24 mouse cellular contexts compared by ENCODE assay signal in the genomic region with DNA sequence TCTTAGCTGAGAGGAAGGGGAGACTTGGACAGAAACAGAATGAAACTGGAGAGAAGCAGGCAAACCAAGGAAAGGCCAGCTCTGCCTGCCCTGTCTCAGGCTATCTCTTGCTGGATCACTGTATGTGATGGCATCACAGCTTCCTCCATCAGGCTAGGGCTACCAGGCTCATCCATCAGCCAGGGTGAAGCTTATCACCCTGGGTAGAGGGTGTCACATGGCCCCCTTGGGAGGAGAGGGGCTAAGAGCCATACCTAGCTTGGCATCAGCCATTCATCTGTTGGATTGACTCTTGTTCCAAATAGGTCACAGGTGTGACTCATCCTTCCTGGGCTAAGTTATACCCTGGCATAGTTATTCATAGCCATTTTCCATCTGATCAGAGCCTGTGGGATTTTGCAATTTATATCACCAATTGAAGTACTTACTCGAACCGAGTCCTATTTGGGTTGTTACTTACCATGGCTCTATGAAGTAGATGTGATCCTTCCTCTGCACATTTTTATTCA. TPM values are rescaled to one million over a fixed set of nuclear protein-coding genes. Genes with fewer than 3 reads are reported as not detected.
A peak's percentile ranks its signal among the peaks of the same experiment; 100 is the strongest.
DNase-seq lines count a peak whose midpoint lies in the region; ATAC-seq and TF ChIP-seq lines count a peak whose summit lies in the region.
"Had no signal": no experiment of that assay in that cellular context is flagged by ENCODE, and none has a peak within 500 bp of the region (broad histone marks: within the 10 kb centered on the region; RNA-seq: fewer than 3 reads in every experiment).

No protein-coding gene starts in this region.

- H3K4me2 ChIP-seq in midbrain, embryonic 14.5 days (ENCODE audit: low read length), result no peak overlapping the region
- H3K4me2 ChIP-seq: embryonic facial prominence, embryonic 13.5 days; embryonic facial prominence, embryonic 15.5 days; forebrain, embryonic 12.5 days had no signal

- no peak overlapping the region for H3K9ac ChIP-seq in midbrain, embryonic 14.5 days (replicated peaks; ENCODE audit: low read length)
- H3K9ac ChIP-seq: embryonic facial prominence, embryonic 13.5 days; embryonic facial prominence, embryonic 15.5 days; forebrain, embryonic 12.5 days had no signal

- DNase-seq in cerebellum, adult 9-11 months, result no peak
- DNase-seq in cerebellum, adult 2 months, result peak; percentile 68 to 81
- no peak for DNase-seq in cerebellum, postnatal 10 days
- DNase-seq in brain, adult 2 months (ENCODE audit: low read depth, low spot score), result peak; percentile 80
- no peak for DNase-seq in midbrain, embryonic 14.5 days
- DNase-seq: adrenal gland, adult 2 months; adrenal gland, postnatal 10 days; adrenal gland, postnatal 25 days; B cell, adult 2 months; cerebellum, adult 11 months; cerebellum, adult 9-10 months; embryo, embryonic 11 days had no signal

- H3K27me3 ChIP-seq in cerebellum, adult 2 months (ENCODE audit: control insufficient read depth, insufficient read depth, low read length), result no peaks in the 10 kb centered on the region
- no peaks in the 10 kb centered on the region for H3K27me3 ChIP-seq in midbrain, embryonic 14.5 days (ENCODE audit: control insufficient read depth, insufficient read depth, low read length)
- H3K27me3 ChIP-seq: embryonic facial prominence, embryonic 13.5 days; embryonic facial prominence, embryonic 15.5 days; forebrain, embryonic 12.5 days had no signal

- no peak overlapping the region for H3K4me3 ChIP-seq in cerebellum, adult 2 months (replicated peaks; ENCODE audit: insufficient read depth, low read depth, low read length)
- no peak overlapping the region for H3K4me3 ChIP-seq in midbrain, embryonic 14.5 days (replicated peaks; ENCODE audit: low read depth, low read length)
- H3K4me3 ChIP-seq: embryonic facial prominence, embryonic 13.5 days; embryonic facial prominence, embryonic 15.5 days; erythroblast, embryonic 14.5 days; forebrain, embryonic 10.5 days; forebrain, embryonic 12.5 days had no signal

- H3K36me3 ChIP-seq in midbrain, embryonic 14.5 days (ENCODE audit: control insufficient read depth, insufficient read depth, low read length), result no peaks in the 10 kb centered on the region
- H3K36me3 ChIP-seq: embryonic facial prominence, embryonic 13.5 days; embryonic facial prominence, embryonic 15.5 days; forebrain, embryonic 10.5 days; forebrain, embryonic 12.5 days; G1E had no signal

- 11% methylated on average over 2 of the region's 2 CpGs for WGBS in cerebellum, adult 2 months
- WGBS in midbrain, embryonic 14.5 days, result 91% methylated on average over 2 of the region's 2 CpGs

- no peak for TF ChIP-seq CTCF in cerebellum, adult 2 months (IDR thresholded peaks at IDR 0.05; ENCODE audit: borderline replicate concordance, insufficient read depth, low read depth, low read length)

- H3K27ac ChIP-seq in cerebellum, adult 2 months (ENCODE audit: insufficient read depth, low read length), result peak overlapping the region; percentile 70
- no peak overlapping the region for H3K27ac ChIP-seq in midbrain, embryonic 14.5 days (replicated peaks; ENCODE audit: low read depth, low read length)
- H3K27ac ChIP-seq: embryonic facial prominence, embryonic 13.5 days; embryonic facial prominence, embryonic 15.5 days; forebrain, embryonic 10.5 days; forebrain, embryonic 12.5 days had no signal

- no peak for TF ChIP-seq POLR2A in cerebellum, adult 2 months (IDR thresholded peaks at IDR 0.05; ENCODE audit: borderline replicate concordance, insufficient read depth, low read length)

- ATAC-seq in cerebellum, adult (ENCODE audit: insufficient number of reproducible peaks, low FRiP score, low TSS enrichment), result peak; percentile 50; the same call in 1 of the 2 replicates
- ATAC-seq in midbrain, embryonic 14.5 days (ENCODE audit: low FRiP score, low TSS enrichment), result no peak
- ATAC-seq: activated CD4-positive, CD25-positive, alpha-beta regulatory T cell, adult 4 months; CD4-positive, CD25-positive, alpha-beta regulatory T cell, adult 4 months; forebrain, embryonic 14.5 days; forebrain, embryonic 16.5 days; Patski had no signal

- H3K4me1 ChIP-seq in cerebellum, adult 2 months (ENCODE audit: control insufficient read depth, insufficient read depth, low read length), result peaks cover 14% of the 10 kb centered on the region
- no peaks in the 10 kb centered on the region for H3K4me1 ChIP-seq in midbrain, embryonic 14.5 days (ENCODE audit: control insufficient read depth, insufficient read depth, low read length)
- H3K4me1 ChIP-seq: embryonic facial prominence, embryonic 15.5 days had no signal

- H3K9me3 ChIP-seq in midbrain, embryonic 14.5 days (ENCODE audit: control insufficient read depth, low read length), result no peaks in the 10 kb centered on the region
- H3K9me3 ChIP-seq: embryonic facial prominence, embryonic 13.5 days; embryonic facial prominence, embryonic 15.5 days; forebrain, embryonic 10.5 days; forebrain, embryonic 12.5 days; G1E had no signal

RNA-seq across cellular contexts. Expression of a gene that starts 56.3 kb away (rescaled TPM):
- 991 and 1,020 TPM in 2 replicates for polyA plus RNA-seq in cerebellum, adult 2 months (2012; rRNA removed)
- 2,581 and 2,856 TPM in 2 replicates for polyA plus RNA-seq in midbrain, embryonic 14.5 days (2014; fragmentation: Nextera tagmentation; extraction: Ambion mirVana)

Comparison
In these comparisons a context has a peak if more than half of its experiments do, and no peak if none do; other contexts are left out.
1. DNase-seq: peak in cerebellum, adult 2 months (2 of 2) and brain, adult 2 months (single experiment); none in cerebellum, adult 9-11 months (single experiment), cerebellum, postnatal 10 days (0 of 2) and midbrain, embryonic 14.5 days (single experiment).